Mouse (Mus musculus): ENCODE results near the gene Hoga1. TPM values are rescaled to one million over a fixed set of nuclear protein-coding genes. Genes with fewer than 3 reads are reported as not detected.

Gene Hoga1
- polyA plus RNA-seq, 1 experiment from 2014 or later: 1.2 TPM

- Histone ChIP-seq H3K27me3 (ENCODE audit: control insufficient read depth, insufficient read depth, low read length) (no peaks in the 10 kb centered on the region), H3K27ac (replicated peaks; ENCODE audit: low read depth, low read length) (no peak overlapping the region), H3K9ac (replicated peaks; ENCODE audit: low read length) (no peak overlapping the region), H3K9me3 (replicated peaks; ENCODE audit: control insufficient read depth, low read length) (no peaks in the 10 kb centered on the region), H3K4me3 (ENCODE audit: low read depth, low read length) (no peak overlapping the region), H3K4me1 (ENCODE audit: control insufficient read depth, insufficient read depth, low read length) (no peaks in the 10 kb centered on the region), H3K36me3 (replicated peaks; ENCODE audit: control insufficient read depth, insufficient read depth, low read depth, low read length) (peaks cover 9% of the 10 kb centered on the region), H3K4me2 (ENCODE audit: low read depth, low read length) (no peak overlapping the region)
- WGBS: 88% methylated on average over 5 of the region's 5 CpGs
- ATAC-seq (replicated peaks; ENCODE audit: insufficient number of reproducible peaks, low FRiP score, low TSS enrichment, low read depth) (no peak), DNase-seq (ENCODE audit: low spot score) (no peak)
These were observed 73.2 kb downstream of the Hoga1 start for GRCm38 (mm10) chr19:42118596-42118995.

DNA sequence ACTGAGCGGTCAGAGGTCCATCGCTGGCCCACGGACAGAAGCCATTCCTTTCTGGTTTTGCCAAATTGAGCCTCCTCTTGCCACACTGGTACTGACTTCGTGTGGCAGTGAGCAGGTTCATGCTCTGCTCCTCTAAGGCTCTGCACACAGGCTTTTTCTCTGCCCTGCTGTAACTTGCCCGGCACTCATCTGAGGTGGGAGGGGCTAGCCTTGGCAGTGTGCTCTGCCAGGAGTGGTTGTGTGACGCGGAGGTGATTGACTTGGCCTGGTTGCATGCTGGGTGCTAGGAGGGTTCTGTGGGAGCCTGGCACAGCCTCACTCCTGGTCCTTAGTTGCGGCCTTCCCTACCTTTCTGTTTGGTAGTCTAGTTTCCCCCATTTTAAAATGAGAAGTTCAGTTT is 75.0 kb downstream of the Hoga1 start:
- no peak for ATAC-seq (replicated peaks; ENCODE audit: insufficient number of reproducible peaks, low FRiP score, low TSS enrichment, low read depth)
- peaks cover 9% of the 10 kb centered on the region for H3K36me3 ChIP-seq (replicated peaks; ENCODE audit: control insufficient read depth, insufficient read depth, low read depth, low read length)

More for the DNA sequence above, 75.0 kb downstream of the Hoga1 start:
- no peak overlapping the region for H3K27ac ChIP-seq (replicated peaks; ENCODE audit: low read depth, low read length)
- 91% methylated on average over 8 of the region's 8 CpGs for WGBS
- no peak overlapping the region for H3K4me2 ChIP-seq (ENCODE audit: low read depth, low read length)
- H3K4me1 ChIP-seq (ENCODE audit: control insufficient read depth, insufficient read depth, low read length): no peaks in the 10 kb centered on the region
- H3K4me3 ChIP-seq (ENCODE audit: low read depth, low read length): no peak overlapping the region
- H3K27me3 ChIP-seq (ENCODE audit: control insufficient read depth, insufficient read depth, low read length): no peaks in the 10 kb centered on the region
- no peak for DNase-seq (ENCODE audit: low spot score)
- no peak overlapping the region for H3K9ac ChIP-seq (replicated peaks; ENCODE audit: low read length)
- no peaks in the 10 kb centered on the region for H3K9me3 ChIP-seq (replicated peaks; ENCODE audit: control insufficient read depth, low read length)

Other genes with a start within 250 kb of the Hoga1 start
- gene Arhgap19, start 243.6 kb upstream of the Hoga1 start, polyA plus RNA-seq (2014; fragmentation: Nextera tagmentation; extraction: Ambion mirVana): 47.6 and 48.1 TPM in 2 replicates
- 7.9 and 8.7 TPM in 2 replicates for gene Frat1, start 215.6 kb upstream of the Hoga1 start, polyA plus RNA-seq (2014; fragmentation: Nextera tagmentation; extraction: Ambion mirVana)
- gene Frat2, start 197.5 kb upstream of the Hoga1 start, polyA plus RNA-seq (2014; fragmentation: Nextera tagmentation; extraction: Ambion mirVana): 5.1 and 5.3 TPM in 2 replicates
- 14.0 and 14.5 TPM in 2 replicates for gene Rrp12, start 149.4 kb upstream of the Hoga1 start, polyA plus RNA-seq (2014; fragmentation: Nextera tagmentation; extraction: Ambion mirVana)
- 787 and 839 TPM in 2 replicates for gene Pgam1, start 133.7 kb upstream of the Hoga1 start, polyA plus RNA-seq (2014; fragmentation: Nextera tagmentation; extraction: Ambion mirVana)
- gene Exosc1, start 112.2 kb upstream of the Hoga1 start, polyA plus RNA-seq (2014; fragmentation: Nextera tagmentation; extraction: Ambion mirVana): 80.3 and 82.4 TPM in 2 replicates
- 64.0 and 71.1 TPM in 2 replicates for gene Zdhhc16, start 112.1 kb upstream of the Hoga1 start, polyA plus RNA-seq (2014; fragmentation: Nextera tagmentation; extraction: Ambion mirVana)
- gene Mms19, start 64.5 kb upstream of the Hoga1 start, polyA plus RNA-seq (2014; fragmentation: Nextera tagmentation; extraction: Ambion mirVana): 37.8 and 39.1 TPM in 2 replicates
- gene Ubtd1, start 63.8 kb upstream of the Hoga1 start, polyA plus RNA-seq (2014; fragmentation: Nextera tagmentation; extraction: Ambion mirVana): 7.1 and 8.8 TPM in 2 replicates
- gene Ankrd2, start 9.6 kb upstream of the Hoga1 start, polyA plus RNA-seq (2014; fragmentation: Nextera tagmentation; extraction: Ambion mirVana): not detected in 2 replicates
- gene 4933411K16Rik, start 6.6 kb downstream of the Hoga1 start, polyA plus RNA-seq (2014; fragmentation: Nextera tagmentation; extraction: Ambion mirVana): not detected in 2 replicates
- 42.8 and 48.9 TPM in 2 replicates for gene Morn4, start 40.7 kb downstream of the Hoga1 start, polyA plus RNA-seq (2014; fragmentation: Nextera tagmentation; extraction: Ambion mirVana)
- 22.4 and 24.3 TPM in 2 replicates for gene Pi4k2a, start 44.9 kb downstream of the Hoga1 start, polyA plus RNA-seq (2014; fragmentation: Nextera tagmentation; extraction: Ambion mirVana)
- gene Avpi1, start 83.4 kb downstream of the Hoga1 start, polyA plus RNA-seq (2014; fragmentation: Nextera tagmentation; extraction: Ambion mirVana): 22.1 and 22.9 TPM in 2 replicates
- 10.9 and 16.6 TPM in 2 replicates for gene Marveld1, start 101.8 kb downstream of the Hoga1 start, polyA plus RNA-seq (2014; fragmentation: Nextera tagmentation; extraction: Ambion mirVana)
- gene Zfyve27, start 118.3 kb downstream of the Hoga1 start, polyA plus RNA-seq (2014; fragmentation: Nextera tagmentation; extraction: Ambion mirVana): 10.2 and 14.0 TPM in 2 replicates
- gene Sfrp5, start 156.6 kb downstream of the Hoga1 start, polyA plus RNA-seq (2014; fragmentation: Nextera tagmentation; extraction: Ambion mirVana): 0.64 and 1.2 TPM in 2 replicates
- gene Golga7b, start 202.0 kb downstream of the Hoga1 start, polyA plus RNA-seq (2014; fragmentation: Nextera tagmentation; extraction: Ambion mirVana): 0.73 and 1.2 TPM in 2 replicates